Mouse (Mus musculus) lung, postnatal 0 days (tissue): Measurements from ENCODE around the gene Zranb3. TPM values are rescaled to one million over a fixed set of nuclear protein-coding genes. Genes with fewer than 3 reads are reported as not detected.

Source experiments
- ATAC-seq: fragments of 200-750 bp; cut with Nextera tagmentation; 2 replicates; pipeline ENCODE4 v1.8.0; 2017; ENCODE audit warnings: moderate library complexity
- DNase-seq: peaks from one replicate; pipeline ENCODE4 v3.0.0-alpha.2; 2016; ENCODE audit warnings: low spot score
- H3K27ac ChIP-seq: fragments of 300-500 bp; sonication (generic); 2 replicates; pipeline ENCODE4 v1.5.1; 2014; ENCODE audit warnings: antibody characterized with exemption, mild to moderate bottlenecking, low read length, mixed read lengths
- H3K27me3 ChIP-seq: fragments of 300-500 bp; sonication (generic); replicated peaks from 2 replicates; pipeline ENCODE4 v1.6.1; 2014; ENCODE audit warnings: low read length, mixed read lengths; ENCODE audit not compliant: insufficient read depth
- H3K36me3 ChIP-seq: fragments of 300-500 bp; sonication (generic); 2 replicates; pipeline ENCODE4 v1.6.1; 2014; ENCODE audit warnings: low read length, mixed read lengths; ENCODE audit not compliant: insufficient read depth
- H3K4me1 ChIP-seq: fragments of 300-500 bp; sonication (generic); 2 replicates; pipeline ENCODE4 v1.6.1; 2014; ENCODE audit warnings: antibody characterized with exemption, low read depth, low read length, mixed read lengths; ENCODE audit not compliant: insufficient read depth
- H3K4me2 ChIP-seq: fragments of 300-500 bp; sonication (generic); replicated peaks from 2 replicates; pipeline ENCODE4 v1.6.1; 2014; ENCODE audit warnings: low read depth, mild to moderate bottlenecking, low read length, moderate library complexity, mixed read lengths
- H3K4me3 ChIP-seq: fragments of 300-500 bp; sonication (generic); 2 replicates; pipeline ENCODE4 v1.5.1; 2014; ENCODE audit warnings: low read depth, low read length
- H3K9ac ChIP-seq: fragments of 300-500 bp; sonication (generic); replicated peaks from 2 replicates; pipeline ENCODE4 v1.6.1; 2014; ENCODE audit warnings: low read depth, mild to moderate bottlenecking
- H3K9me3 ChIP-seq: fragments of 300-500 bp; sonication (generic); 2 replicates; pipeline ENCODE4 v1.6.1; 2016; ENCODE audit warnings: low read length, mixed read lengths
- CTCF ChIP-seq: IDR thresholded peaks from 2 replicates; pipeline ENCODE4 v1.5.1; 2016; ENCODE audit warnings: antibody characterized with exemption, mild to moderate bottlenecking
- EP300 ChIP-seq: IDR thresholded peaks from 2 replicates; pipeline ENCODE4 v1.6.1; 2016; ENCODE audit warnings: antibody characterized with exemption, mild to moderate bottlenecking, control low read depth
- WGBS: fragments of 180-500 bp; shearing (Covaris S2); extraction: QIAGEN DNeasy Blood & Tissue Kit; methylation state at CpG from one replicate; pipeline ENCODE4 v1.1.7; 2014; 5-methylcytosine and 5-hydroxymethylcytosine counted together
- polyA plus RNA-seq: library from polyadenylated mRNA; unstranded; fragments of >200 nt; fragmentation: Nextera tagmentation; extraction: Ambion mirVana; gene quantifications from 2 replicates; pipeline ENCODE4 v1.2.1, GENCODE M21; 2015

Zranb3 gene
- polyA plus RNA-seq, 1 experiment from 2014 or later = 1.0 TPM

DNA sequence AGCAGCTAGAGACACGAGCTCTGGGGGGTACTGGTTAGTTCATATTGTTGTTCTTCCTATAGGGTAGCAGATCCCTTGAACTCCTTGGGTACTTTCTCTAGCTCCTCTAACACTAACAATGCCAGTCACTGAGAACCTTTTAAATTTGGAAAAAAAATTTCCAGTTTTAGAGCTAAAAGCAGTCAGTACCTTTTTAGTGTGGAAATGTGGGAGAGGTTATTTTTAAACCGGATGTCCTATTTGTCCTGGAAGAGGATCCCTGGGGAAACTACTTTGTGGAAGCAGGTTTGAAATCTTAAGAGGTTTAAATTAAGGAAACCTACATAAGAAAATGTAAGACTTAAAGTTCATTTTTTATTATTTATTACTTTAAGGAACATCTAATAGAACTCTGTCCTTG is 56.4 kb downstream of the Zranb3 start:
- H3K4me2 ChIP-seq = no peak overlapping the region
- no peaks in the 10 kb centered on the region for H3K4me1 ChIP-seq
- no peak for DNase-seq
- H3K9me3 ChIP-seq = no peaks in the 10 kb centered on the region
- no peak overlapping the region for H3K27ac ChIP-seq
- TF ChIP-seq EP300 (no peak), CTCF (no peak)
- ATAC-seq = no peak
- no peak overlapping the region for H3K4me3 ChIP-seq
- WGBS = 82% methylated on average over 2 of the region's 2 CpGs
- no peaks in the 10 kb centered on the region for H3K27me3 ChIP-seq
- H3K36me3 ChIP-seq = no peaks in the 10 kb centered on the region
- H3K9ac ChIP-seq = no peak overlapping the region

- Histone ChIP-seq H3K9me3 (no peaks in the 10 kb centered on the region), H3K4me2 (no peak overlapping the region), H3K9ac (no peak overlapping the region), H3K36me3 (no peaks in the 10 kb centered on the region), H3K27me3 (no peaks in the 10 kb centered on the region), H3K27ac (no peak overlapping the region), H3K4me3 (no peak overlapping the region), H3K4me1 (no peaks in the 10 kb centered on the region)
- 86% methylated on average over 4 of the region's 4 CpGs for WGBS
- DNase-seq (no peak), ATAC-seq (no peak)
- TF ChIP-seq CTCF = no peak
Observed at GRCm38 (mm10) chr1:128044181-128044580, 58.7 kb downstream of the Zranb3 start.

DNA sequence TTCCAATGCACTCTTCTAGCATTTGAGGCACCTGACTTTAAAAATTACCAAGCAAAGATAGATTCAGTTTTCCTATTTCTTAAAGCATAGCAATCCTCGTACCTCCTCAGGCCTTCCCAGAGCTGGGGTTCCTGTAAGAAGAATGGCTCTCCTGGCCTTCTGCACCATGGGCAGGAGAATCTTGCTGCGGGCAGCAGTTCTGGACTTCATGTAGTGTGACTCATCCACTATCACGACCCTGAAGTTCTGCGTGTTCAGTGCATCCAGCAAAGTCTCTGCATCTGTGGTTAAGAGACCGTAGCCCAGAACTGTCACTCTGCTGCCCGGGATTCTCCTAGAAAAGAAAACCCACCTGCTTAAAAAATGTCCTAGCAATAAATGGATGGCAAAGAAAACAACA is 66.6 kb downstream of the Zranb3 start:
- H3K36me3 ChIP-seq = no peaks in the 10 kb centered on the region
- TF ChIP-seq CTCF (no peak), EP300 (no peak)
- H3K4me2 ChIP-seq = no peak overlapping the region
- H3K4me3 ChIP-seq = no peak overlapping the region
- WGBS = 91% methylated on average over 6 of the region's 6 CpGs
- DNase-seq = no peak
- H3K27ac ChIP-seq = no peak overlapping the region
- H3K4me1 ChIP-seq = no peaks in the 10 kb centered on the region
- ATAC-seq = no peak
- H3K27me3 ChIP-seq = no peaks in the 10 kb centered on the region
- no peaks in the 10 kb centered on the region for H3K9me3 ChIP-seq
- no peak overlapping the region for H3K9ac ChIP-seq

GRCm38 (mm10) chr1:128032123-128032522 is 70.7 kb downstream of the Zranb3 start:
- ATAC-seq = no peak
- Histone ChIP-seq H3K4me3 (no peak overlapping the region), H3K27me3 (no peaks in the 10 kb centered on the region), H3K4me1 (no peaks in the 10 kb centered on the region), H3K4me2 (no peak overlapping the region), H3K27ac (no peak overlapping the region), H3K9me3 (no peaks in the 10 kb centered on the region), H3K36me3 (no peaks in the 10 kb centered on the region), H3K9ac (no peak overlapping the region)
- no peak for DNase-seq
- 82% methylated on average over 1 of the region's 1 CpGs for WGBS
- TF ChIP-seq CTCF (no peak), EP300 (no peak)

DNA sequence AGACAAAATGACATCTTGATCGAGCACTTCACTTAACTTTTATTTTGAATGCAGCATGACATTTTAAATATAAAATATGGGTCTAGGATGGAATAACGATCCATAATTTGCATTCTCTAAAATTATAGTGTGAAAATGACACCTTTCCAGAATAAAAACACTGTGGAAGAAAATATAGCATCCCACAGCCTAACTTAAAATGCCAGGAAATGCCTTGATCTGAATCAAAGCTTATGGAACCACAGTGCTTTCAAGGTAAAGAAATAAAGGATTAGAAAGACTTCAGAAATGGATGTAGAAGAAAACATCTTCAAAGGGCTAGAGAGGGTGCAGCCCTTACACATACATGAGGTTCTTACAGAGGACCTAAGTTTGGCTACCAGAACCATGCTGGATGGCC is 71.3 kb downstream of the Zranb3 start:
- Histone ChIP-seq H3K9ac (no peak overlapping the region), H3K27me3 (no peaks in the 10 kb centered on the region), H3K36me3 (no peaks in the 10 kb centered on the region), H3K27ac (no peak overlapping the region), H3K4me2 (no peak overlapping the region), H3K4me3 (no peak overlapping the region), H3K9me3 (no peaks in the 10 kb centered on the region), H3K4me1 (no peaks in the 10 kb centered on the region)
- no peak for DNase-seq
- TF ChIP-seq EP300 (no peak), CTCF (no peak)
- 88% methylated on average over 2 of the region's 2 CpGs for WGBS
- no peak for ATAC-seq

GRCm38 (mm10) chr1:128024363-128025114 is 78.3 kb downstream of the Zranb3 start:
- TF ChIP-seq CTCF (no peak), EP300 (no peak)
- H3K4me3 ChIP-seq = no peak overlapping the region
- no peak overlapping the region for H3K27ac ChIP-seq
- H3K9ac ChIP-seq = no peak overlapping the region
- H3K36me3 ChIP-seq = no peaks in the 10 kb centered on the region
- no peaks in the 10 kb centered on the region for H3K27me3 ChIP-seq
- no peaks in the 10 kb centered on the region for H3K9me3 ChIP-seq
- H3K4me1 ChIP-seq = 0 out of 2 replicates have a peak, but pooled peaks cover 3% of the 10 kb centered on the region
- ATAC-seq (peak; percentile 90), DNase-seq (peak; percentile 42)
- WGBS = 73% methylated on average over 4 of the region's 4 CpGs
- no peak overlapping the region for H3K4me2 ChIP-seq
